Mouse (Mus musculus) frontal cortex, postnatal 36 days (tissue): ENCODE measurements around the gene Zfp622.

Experiments
- DNase-seq, 2 experiments: peaks; one replicate each; pipeline ENCODE4 v3.0.0; 2022; ENCODE audit warnings: low spot score in 2 of 2

The Zfp622 gene

DNA sequence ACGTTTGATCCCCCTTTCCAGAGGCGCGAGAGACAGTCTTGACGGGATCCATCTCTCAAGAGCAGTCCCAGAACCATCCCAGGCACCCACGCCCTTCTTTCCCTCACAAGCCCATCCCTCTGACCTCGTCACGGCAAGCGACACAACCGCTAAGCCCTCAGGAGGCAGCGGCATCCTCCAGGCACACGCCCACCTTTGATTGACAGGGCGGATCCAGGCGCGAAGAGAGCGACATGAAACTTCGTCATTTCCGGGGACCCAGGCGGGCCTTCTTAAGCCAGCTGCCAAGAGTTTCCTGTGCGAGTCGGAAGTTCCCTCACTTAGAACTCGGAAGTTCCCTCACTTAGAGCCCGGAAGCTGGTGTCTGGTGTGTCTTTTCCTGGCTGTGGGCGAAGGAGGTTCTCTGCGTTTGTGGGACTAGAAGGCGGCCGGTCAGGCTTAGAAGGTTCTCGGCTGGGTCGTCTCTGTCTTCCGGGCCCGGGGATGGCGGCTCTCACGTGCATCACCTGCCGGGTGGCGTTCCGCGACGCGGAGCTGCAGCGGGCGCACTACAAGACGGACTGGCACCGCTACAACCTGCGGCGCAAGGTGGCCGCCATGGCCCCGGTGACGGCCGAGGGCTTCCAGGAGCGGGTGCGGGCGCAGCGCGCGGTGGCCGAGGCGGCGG, at the start of gene Zfp622:
Gene Zfp622 (plus strand): TSS at position 300 of the 667 bp plus-strand sequence.
- peak; percentile 96 for DNase-seq

- no peak for DNase-seq
These were observed 49.8 kb upstream of the Zfp622 start for GRCm38 (mm10) chr15:25934411-25934810.

GRCm38 (mm10) chr15:25938496-25938895, 45.7 kb upstream of the Zfp622 start:
- DNase-seq, result no peak

- DNase-seq, result no peak
These were observed 43.5 kb upstream of the Zfp622 start for GRCm38 (mm10) chr15:25940397-25941377.

DNA sequence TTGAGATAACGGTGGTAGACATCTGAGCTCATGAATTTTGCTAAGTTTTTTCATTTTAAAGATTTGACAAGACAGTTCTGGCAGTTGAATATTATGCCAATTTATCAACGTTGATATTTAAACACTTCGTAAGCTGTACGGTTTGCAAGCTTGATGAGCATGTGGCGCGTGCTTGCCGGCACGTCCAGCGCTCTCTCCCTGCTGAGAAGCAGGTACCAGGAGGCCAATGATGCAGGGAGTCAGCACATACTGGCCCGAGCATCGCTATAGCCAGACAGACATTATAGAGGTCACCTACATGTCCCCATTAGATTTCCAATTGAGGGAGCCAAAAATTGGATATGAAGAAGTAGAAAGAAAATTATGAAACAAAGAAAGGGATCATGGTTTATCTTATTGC, 42.7 kb upstream of the Zfp622 start:
- DNase-seq, result no peak

DNA sequence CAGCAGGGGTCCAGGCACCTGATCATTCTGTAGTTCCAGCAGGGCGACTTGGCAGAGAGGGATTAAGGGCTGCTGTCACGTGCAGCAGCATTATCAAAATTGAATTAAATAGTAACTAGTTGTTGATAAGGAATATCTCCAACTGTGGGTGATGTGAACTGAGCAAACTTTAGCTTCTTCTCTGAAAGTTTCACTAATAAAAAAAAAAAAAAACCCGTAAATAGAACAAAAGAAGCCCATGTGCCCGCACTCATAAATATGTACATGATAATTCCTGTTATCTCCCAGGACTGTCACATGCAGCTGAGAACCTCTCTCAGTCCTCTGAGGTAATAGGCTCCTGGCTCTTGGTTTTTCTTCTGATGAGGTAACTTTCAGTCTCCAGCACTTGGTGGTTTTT, 41.8 kb upstream of the Zfp622 start:
- no peak for DNase-seq

DNA sequence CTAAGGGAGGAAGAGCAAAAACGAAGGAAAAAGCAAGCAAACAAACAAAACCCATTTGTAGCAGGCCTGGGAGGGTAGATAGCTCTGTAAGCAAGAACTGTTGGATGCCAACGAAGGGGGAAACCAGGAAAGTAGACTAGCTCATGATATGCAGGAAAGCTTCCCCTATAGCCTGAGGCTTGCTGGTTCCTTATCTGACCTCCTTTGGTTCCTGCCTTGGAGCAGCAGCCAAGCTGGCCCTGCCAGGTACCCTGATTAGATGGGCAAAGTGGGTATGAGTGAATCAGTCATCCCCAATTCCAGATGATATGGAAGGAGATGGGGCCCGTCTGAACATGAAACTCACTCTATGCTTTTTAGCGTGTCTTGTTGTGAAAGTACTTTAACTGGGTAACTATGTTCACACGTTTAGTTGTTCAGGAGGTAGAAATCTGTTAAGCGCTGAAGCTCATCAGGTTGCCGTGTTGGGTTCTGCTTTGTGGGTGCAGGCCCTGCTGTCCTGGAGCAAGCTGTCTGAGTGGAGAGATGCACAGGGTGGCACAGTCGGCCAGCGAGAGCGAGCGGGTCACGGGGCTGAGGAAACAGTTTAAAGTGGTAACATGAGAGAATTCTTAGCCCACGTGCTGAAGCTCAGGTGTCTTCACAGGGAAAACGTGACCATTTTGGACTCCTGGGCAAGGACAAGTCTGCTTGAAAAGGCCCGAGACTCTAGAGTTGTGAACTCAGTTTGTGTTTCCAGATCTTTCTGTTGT, 40.6 kb upstream of the Zfp622 start:
- no peak for DNase-seq

GRCm38 (mm10) chr15:25945224-25945623, 38.9 kb upstream of the Zfp622 start:
- DNase-seq, result no peak

DNA sequence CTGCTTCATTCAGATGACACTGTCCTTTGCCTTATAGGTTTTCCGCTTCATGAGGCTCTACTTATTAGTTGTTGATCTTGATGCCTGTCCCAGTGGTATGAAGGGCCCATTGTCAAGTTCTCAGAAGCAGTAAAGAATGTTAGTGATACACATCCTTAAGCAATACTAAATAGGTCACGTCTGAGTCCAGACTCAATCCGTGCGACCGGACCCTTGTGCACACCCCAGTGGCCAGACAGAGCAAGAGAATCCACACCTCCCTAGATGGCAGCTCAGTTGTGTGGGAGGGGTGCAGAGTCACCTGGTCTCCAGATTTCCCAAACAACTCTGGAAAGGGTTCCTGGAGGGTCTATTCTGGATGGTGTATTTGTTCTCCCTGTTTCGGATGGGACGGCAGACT, 37.7 kb upstream of the Zfp622 start:
- no peak for DNase-seq

DNA sequence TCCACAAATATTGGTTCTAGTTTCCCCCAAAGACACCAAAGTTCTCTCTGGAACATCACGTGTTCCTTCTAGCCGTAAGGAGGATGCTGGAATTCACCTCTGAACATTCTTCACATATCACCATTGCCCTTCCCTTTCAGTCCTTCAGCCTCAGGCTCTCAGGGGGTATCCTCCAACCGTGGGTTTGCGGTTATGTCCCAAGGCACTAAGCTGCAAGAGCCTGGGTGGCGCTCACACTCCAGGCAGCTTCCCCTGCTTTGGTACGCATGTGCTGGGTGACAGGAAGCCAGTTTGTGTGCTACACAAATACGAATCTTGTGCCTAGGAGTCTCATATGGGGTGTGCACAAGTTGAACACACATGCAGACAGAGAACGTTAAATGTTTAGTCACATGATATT, 36.8 kb upstream of the Zfp622 start:
- no peak for DNase-seq

DNA sequence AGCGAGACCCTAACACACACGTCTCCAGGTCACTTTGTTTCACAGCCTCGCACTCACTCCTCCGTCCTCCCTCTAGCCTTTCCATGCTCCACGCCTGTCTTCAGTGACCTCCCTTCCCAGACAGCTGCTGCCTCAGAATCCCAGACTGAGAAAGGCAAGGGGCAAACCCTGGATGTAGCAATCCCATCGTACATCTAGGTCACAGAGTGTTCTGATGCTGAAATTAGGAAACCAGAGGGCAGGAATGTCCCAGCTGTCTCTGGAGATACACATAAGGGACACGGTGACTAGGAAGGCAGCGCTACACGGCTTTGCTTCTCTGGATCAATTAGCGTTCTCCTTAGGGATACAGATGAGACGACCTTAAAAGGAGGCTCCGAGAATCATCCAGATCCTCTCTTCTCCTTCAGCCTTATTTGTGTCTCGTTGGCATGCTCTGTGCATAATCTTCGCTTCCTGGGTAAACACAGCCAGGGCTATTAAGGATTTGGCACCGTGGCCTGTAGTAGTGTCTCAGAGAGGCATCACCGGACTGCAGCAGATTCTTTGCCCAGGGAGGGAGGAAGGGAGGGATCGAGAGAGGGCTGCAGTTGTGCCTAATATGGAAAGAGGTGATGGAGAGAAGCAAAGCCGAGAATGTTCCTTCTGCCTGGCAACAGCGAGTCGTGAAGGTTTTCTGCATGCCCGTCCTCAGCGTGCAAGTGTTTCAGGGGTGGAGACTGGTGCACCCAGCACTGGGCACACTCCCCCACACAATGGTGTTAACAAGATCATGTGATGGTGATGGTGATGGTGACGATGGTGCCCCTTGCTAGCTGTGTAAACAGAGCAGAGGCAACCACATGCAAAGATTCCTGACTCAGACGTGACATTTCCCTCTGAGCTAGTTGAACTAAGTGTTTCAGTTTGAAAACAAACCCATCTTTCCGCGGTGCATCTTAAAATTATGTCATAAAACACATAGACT, 35.6 kb upstream of the Zfp622 start:
- no peak for DNase-seq

DNA sequence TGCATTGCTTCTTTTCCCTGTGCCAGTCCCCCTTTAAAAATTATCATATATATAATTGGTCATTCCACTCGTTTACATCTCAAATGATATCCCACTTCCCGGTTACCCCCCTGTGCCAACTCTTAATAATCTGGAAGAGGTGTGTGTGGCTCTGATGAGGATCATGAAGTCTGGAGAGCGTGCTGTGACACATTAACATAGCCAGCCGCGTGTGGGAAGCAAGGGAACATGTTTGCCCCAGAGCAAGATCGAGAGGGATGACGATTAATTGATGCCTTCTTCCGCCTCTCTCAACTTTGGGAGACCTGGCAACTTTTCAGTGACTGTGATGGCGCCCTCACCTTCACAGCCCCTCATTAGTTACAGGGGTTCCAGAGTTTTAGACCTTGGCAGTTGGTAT, 34.5 kb upstream of the Zfp622 start:
- DNase-seq, result no peak

DNA sequence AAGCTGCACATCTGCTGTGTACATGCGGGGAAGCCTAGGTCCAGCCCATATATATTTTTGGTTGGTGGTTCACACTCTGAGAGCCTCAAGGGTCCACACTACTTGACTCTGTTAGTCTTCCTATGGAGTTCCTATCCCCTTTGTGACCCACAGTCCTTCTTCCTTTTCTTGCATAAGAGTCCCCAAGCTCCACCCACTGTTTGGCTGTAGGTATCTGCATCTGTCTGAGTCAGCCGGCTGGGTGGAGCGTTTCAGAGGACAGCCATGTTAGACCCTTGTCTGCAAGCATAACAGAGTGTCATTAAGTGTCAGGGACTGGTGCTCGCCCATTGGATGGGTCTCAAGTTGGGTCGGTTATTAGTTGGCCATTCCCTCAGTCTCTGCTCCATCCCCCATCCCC, 33.6 kb upstream of the Zfp622 start:
- no peak for DNase-seq

GRCm38 (mm10) chr15:25951037-25951436, 33.1 kb upstream of the Zfp622 start:
- no peak for DNase-seq

DNA sequence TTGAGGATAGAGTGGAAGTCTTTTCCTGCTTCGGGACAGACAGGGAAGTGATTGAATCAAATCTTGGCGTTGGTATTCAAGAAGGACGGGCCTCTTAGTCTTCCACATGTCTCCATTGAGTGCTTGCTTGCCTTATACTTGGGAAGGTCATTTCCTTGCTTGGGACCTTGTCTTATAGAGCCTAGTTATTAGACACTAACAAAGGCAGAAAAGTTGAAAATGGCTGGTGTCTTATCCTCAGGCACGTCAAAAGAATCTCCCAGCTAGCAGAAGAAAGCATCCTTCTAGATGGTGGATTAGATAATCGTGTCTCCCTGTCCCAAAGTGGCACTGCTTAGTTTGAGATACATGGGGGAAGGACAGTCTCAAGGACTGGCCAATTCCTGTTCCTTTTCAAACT, 28.2 kb upstream of the Zfp622 start:
- DNase-seq, result no peak

- no peak for DNase-seq
These were observed 27.6 kb upstream of the Zfp622 start for GRCm38 (mm10) chr15:25956422-25957117.

DNA sequence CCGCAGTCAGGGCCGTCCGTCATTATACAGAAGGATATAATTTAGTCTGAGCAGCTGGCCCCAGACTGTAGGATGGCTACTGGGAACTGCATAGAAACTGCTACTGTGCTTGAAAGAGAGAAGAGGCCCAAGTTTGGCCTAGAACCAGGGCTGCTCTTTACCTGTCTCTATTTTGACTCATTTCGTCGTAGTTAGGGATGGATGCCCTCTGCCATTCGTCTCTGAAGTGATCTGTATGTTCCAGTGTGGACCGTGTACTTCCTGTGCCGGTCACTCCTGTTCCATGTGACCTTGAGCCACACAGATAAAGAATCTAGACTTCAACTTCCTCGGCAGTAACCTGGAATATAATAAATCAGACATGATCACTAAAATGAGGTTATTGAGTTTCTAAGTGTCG, 26.5 kb upstream of the Zfp622 start:
- no peak for DNase-seq

GRCm38 (mm10) chr15:25959375-25959774, 24.8 kb upstream of the Zfp622 start:
- DNase-seq, result peak in 1 of 2 experiments; percentile 53

GRCm38 (mm10) chr15:25960231-25960630, 23.9 kb upstream of the Zfp622 start:
- DNase-seq, result no peak

DNA sequence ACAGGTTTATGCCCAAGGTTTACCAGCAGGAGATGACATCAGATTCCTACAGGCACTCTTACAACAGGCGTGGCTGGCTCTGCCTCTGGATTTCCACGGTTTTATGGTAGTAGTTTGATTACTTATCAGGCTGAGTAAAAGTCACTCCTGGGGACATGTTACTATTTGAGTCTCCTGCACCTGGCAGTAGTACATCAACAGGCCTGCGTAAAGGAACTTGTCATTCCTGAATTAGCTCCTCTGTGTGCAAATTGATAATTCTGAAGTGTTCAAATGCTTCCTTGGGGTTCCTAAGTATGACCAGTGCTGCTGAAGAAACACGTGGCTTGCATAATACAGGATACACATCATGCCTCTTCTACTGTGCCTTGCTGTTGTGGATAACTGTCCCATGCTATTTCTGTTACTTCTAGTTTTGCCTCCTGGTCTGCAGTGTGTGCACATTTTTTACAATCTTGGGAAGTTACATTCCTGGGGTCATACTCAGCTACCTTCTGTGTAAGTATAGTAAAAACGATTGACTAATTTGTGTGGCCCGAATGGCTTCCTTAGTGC, 17.9 kb upstream of the Zfp622 start:
- DNase-seq, result no peak
